Mouse (Mus musculus): ENCODE results near the gene Spock2.

Spock2 gene

DNA sequence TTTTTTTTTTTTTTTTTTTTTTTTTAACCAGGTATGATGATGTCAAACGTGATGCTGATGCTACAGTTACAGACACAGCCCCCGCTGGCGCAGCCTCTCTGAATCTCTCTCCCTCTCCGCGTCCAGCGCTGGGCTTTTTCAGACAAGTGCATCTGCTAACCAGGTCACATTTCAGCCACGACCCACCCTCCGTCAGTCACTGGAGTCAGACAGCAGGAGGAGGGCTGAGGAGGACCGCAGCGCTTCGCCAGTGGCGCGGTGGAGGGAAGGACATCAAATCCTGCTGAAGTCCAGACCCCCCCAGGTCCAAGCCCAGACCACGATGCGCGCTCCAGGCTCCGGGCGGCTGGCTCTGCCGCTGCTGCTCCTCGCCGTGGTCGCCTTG, at the start of gene Spock2:
TSS of gene Spock2 (plus strand) at position 74 of the 385 bp plus-strand sequence.
- DNase-seq, result no peak

DNA sequence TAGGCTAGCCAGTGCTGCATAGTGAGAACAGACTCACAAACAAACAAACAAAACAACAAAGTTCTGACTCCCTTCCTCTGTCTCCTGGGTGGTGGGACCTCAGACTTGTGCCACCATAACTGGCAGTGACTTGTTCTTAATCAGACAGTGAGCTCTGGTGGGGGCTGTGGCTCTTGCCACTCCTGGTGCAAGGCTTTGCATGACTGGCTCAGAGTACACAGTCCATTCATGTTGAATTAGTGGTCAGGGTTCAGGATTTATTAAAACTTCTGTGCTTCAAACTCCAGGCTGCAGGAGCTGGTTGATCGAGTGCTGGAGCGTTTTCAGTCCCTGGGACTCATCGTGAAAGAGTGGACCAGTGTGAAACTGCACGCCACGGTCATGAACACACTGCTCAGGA, 43.8 kb upstream of the Spock2 start:
- DNase-seq, result no peak

- DNase-seq, result no peak
These were observed 43.1 kb upstream of the Spock2 start for GRCm38 (mm10) chr10:60062931-60063330.

GRCm38 (mm10) chr10:60066524-60066923, 39.5 kb upstream of the Spock2 start:
- DNase-seq, result peak; percentile 52 to 57

DNA sequence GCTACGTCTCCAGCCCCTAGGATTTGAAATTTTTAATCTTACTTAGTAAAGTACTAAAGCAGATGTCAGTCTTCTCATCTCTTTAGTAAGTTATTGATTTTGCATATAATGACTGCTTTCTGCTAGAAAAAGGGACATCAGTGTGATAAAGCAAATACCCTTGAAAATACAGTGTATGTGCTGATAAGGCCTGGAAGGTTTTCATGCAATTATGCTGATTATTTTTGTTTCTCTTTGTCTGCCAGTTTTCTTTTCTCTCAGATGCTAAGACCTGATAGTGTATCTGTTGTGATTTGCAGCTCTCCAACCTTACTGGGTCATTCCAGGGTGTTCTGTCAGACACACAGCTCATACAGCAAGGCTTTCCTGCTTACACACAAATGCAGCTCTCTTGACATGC, 30.9 kb upstream of the Spock2 start:
- DNase-seq, result no peak

DNA sequence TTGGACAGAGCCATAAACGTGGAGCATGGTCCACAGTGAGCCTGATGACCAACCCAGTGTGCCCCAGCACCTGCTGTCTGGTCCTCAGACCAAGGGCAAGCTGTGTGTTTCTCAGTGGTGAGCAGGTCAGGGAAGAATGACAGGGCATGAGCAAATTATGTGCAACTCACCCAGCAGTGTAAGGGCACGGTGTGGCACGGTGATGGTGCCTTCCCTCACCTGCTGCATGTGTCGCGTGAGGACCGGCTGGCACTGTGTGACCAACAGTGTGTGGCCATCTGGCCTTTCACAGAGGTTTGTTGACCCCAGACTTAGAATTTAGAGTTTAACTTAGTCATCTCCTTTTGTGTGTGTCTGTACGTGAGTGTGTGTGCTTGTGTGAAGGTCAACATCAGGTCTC, 28.8 kb upstream of the Spock2 start:
- DNase-seq, result no peak

DNA sequence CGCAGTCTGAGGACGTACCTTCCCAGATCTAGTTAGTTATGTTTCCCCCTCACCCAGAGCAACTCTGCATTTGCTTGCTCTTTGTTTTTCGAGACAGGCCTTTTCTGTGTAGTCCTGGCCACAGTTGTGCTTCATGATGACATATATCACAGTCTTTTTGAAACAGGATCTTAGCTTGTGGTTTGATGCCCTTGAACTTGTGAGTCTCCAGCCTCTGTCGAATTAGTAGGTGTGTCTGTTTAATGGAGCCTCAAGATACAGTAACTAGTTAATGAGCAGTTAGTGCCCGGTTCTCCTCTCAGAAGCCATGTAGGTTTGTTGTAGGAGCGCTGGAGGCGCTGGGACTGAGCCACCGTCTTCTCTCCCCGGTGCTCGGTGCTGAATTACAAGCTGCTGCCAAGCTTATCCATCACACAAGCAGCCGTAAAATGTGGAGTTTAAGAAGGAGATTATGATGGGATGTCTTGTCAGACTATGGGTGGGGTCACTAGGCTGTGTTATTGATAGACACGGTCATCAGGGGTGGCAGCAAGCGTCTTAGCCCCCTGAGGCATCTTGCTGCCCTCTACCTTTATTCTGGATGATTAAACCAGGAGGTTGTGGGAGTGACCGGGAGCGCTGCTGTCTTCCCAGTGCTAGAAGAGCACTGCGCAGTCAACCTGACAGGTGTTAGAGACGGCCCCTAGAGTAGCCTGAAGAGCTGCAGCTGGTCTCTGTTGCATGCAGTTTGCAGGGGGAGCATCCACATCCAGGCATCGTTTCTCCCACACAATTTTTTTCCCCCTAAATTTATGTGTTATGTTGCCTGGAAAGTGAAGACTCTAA, 28.1 kb upstream of the Spock2 start:
- no peak for DNase-seq

DNA sequence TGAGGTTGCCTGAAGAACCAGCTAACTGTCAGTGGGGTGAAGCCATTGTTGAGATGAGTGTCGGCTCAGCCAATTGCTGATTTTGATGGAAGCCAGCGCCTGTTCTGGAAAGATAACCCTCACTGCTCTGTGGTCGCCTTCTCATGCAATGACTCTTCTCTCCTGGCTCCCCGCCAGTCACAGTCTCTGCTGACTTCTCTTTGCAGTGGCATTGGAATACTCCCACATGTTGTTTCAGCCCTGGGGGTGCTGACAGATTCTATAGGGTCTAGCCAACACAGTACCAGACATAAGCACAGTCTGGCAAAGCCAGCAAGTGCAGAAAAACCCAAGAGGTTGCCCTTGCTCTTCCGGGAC, 27.5 kb upstream of the Spock2 start:
- DNase-seq, result no peak

GRCm38 (mm10) chr10:60080171-60080570, 25.8 kb upstream of the Spock2 start:
- DNase-seq, result no peak

DNA sequence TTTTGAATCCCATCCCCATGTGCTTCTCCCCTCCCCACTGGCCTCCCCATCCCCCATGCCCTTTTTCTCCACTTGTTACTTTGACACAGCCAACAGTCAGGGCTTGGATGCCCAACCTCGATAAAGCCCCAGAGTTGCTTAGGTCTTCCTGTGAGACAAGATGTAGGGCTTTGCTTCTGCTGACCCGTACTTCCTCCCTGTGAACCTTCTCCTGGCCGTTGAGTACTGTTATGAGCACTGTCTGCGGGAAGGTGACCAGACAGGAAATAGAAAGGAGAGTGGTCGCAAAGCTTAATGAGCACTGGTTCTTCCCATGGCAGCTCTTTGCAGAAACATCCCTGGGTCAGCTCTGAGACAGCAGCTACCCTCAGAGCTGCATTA, 25.4 kb upstream of the Spock2 start:
- DNase-seq, result no peak

- DNase-seq, result peak; percentile 24 to 28
These were observed 24.8 kb upstream of the Spock2 start for GRCm38 (mm10) chr10:60080982-60081825.

- DNase-seq, result no peak
These were observed 24.1 kb upstream of the Spock2 start for GRCm38 (mm10) chr10:60081905-60082304.

- DNase-seq, result no peak
These were observed 22.0 kb upstream of the Spock2 start for GRCm38 (mm10) chr10:60084065-60084464.

DNA sequence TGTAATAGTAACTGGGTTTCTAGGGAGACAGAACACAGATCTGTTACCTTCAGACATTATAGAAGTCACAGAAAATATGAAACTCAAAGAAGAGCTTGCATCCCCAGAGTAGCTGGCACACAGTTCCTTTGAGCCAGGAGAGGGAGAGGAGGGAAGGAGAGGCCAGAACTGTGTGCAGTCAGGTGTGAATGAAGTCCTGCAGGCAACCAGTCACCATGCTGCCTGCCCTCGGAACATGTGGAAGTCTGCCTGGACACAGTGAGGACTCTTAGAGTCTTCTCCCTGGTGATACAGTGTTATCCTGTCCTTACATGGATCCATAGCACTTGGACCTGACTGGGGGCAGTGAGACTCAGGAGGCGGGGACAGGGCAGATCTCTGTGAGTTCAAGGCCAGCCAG, 13.7 kb upstream of the Spock2 start:
- no peak for DNase-seq

GRCm38 (mm10) chr10:60093751-60094150, 12.3 kb upstream of the Spock2 start:
- DNase-seq, result peak; percentile 21 to 57

- DNase-seq, result no peak
These were observed 10.5 kb upstream of the Spock2 start for GRCm38 (mm10) chr10:60095558-60095957.

- DNase-seq, result no peak
These were observed 9.7 kb upstream of the Spock2 start for GRCm38 (mm10) chr10:60096302-60096701.

GRCm38 (mm10) chr10:60097146-60097545, 8.9 kb upstream of the Spock2 start:
- no peak for DNase-seq

DNA sequence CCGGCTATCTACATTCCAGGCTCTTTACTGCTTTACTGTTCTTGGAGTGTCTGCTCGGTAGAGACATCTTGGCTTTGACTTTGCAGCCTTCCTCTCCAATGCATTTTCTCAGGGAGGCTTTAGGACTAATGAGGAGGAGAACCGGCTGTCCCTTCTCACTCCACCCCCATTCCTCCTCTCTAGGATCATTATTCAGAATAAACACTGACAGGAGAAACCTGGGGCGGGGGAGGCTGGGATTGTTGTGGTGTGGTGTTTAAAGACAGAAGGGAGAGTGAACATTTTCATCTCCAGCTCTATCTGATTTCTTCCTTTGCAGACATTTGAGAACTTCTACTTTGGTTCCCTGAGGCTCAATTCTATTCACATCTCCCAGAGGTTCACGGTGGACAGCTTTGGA, 8.2 kb upstream of the Spock2 start:
- DNase-seq, result no peak

DNA sequence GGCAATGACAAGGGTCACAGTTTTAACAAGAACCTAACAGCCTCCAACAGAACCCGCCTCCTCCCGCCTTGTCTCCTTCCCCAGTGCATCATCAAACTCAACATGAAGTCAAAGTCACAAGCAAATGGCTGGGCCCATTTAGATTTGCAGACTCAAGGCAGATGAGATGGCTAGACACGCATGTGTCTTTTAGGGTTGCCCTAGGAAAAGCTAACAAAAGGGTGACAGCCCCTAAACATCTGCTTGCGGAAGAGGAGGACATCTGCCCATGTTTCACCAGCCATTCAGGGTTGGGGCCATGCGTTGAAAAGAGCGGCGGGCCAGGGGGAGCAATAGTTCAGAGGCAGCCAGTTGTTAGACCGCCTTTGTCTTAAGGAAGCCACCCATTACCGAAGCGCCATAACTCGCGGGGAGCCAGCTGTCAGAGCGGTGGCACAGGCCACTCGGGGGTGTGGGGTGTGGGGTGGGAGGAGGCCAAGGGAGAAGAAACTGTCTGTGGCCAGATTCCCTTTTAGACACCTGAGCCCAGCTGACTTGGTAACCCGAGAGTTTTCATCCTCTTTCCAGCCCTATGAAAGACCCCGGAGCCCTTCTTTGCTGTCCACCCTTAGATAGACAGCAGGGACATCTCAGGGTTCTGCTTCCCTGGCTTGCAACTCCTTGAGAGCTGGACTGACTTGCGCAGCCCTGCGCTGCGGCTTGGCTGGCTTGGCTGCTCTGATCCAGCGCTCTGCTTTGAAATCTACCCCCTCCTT, 451 bp upstream of the Spock2 start:
- DNase-seq, result no peak

GRCm38 (mm10) chr10:60106531-60107186, 640 bp downstream of the Spock2 start:
- peak; percentile 31 to 40 for DNase-seq

DNA sequence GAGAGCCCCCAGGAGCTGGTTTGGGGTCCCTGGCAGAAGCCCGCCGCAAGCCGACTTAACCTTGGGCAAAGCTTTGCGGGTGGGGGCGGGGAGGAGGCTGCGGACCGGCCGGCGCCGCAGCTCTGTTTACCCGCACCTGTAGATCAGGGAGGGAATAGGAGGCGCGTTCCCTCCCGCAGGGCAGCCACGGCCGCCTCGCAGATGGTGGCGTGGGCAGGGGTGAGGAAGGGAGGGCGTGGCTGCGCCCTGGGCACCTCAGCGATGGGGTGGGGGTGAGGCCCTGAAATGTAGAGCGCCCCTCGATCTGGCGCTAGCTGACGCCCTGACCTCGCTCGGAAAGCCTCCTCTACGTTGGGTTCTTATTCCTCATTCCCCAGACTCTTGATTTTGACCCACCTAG, 1.4 kb downstream of the Spock2 start:
- DNase-seq, result no peak

Measured in thymus, postnatal 36 days (tissue).